Mouse (Mus musculus) left cerebral cortex, postnatal 36 days (tissue): ENCODE results near the gene Hmces. TPM values are rescaled to one million over a fixed set of nuclear protein-coding genes. Genes with fewer than 3 reads are reported as not detected.

Experiments used
- microRNA-seq: library from miRNA; unstranded; fragments of <30 nt; microRNA quantifications from one replicate; pipeline ENCODE4 v1.2.0, GENCODE M21; 2022
- total RNA-seq, 2 experiments: library from RNA; stranded (reverse); gene quantifications; 2 replicates each; pipeline ENCODE4 v1.2.3; 2021

Hmces gene
- total RNA-seq, 2 experiments from 2014 or later: 21.2 to 25.7 TPM

Small RNA genes within 50 kb of the gene (microRNA-seq; reads per million reads assigned to microRNA genes)
- gene Gm47286: not detected

Other genes with a start within 250 kb of the Hmces start
- 1 to 10 TPM; 8.2 to 8.5 TPM for gene Aplf, start 241.7 kb upstream of the Hmces start, total RNA-seq
- gene Efcc1, start 183.1 kb upstream of the Hmces start, total RNA-seq: 1 to 10 TPM; 3.9 to 6.0 TPM
- 1 to 10 TPM; 1.3 to 1.9 TPM for gene Gp9, start 135.9 kb upstream of the Hmces start, total RNA-seq
- gene Rab43, start 101.8 kb upstream of the Hmces start, total RNA-seq: 10 to 100 TPM; 14.1 to 18.1 TPM
- 1 to 10 TPM; 1.4 to 3.0 TPM for gene Gm45140, start 78.1 kb upstream of the Hmces start, total RNA-seq
- 10 to 100 TPM; 24.3 to 39.2 TPM for gene Isy1, start 75.1 kb upstream of the Hmces start, total RNA-seq
- gene Cnbp, start 62.8 kb upstream of the Hmces start, total RNA-seq: 100 to 1,000 TPM; 248 to 250 TPM
- gene Copg1, start 26.1 kb upstream of the Hmces start, total RNA-seq: 100 to 1,000 TPM; 230 to 232 TPM
- 10 to 100 TPM; 60.4 to 73.0 TPM for gene H1fx, start 67.7 kb downstream of the Hmces start, total RNA-seq
- 100 to 1,000 TPM; 323 to 336 TPM for gene Rab7, start 131.3 kb downstream of the Hmces start, total RNA-seq
- gene Rpn1, start 170.5 kb downstream of the Hmces start, total RNA-seq: 100 to 1,000 TPM; 165 to 167 TPM